Mouse (Mus musculus) embryonic facial prominence, embryonic 10.5 days (tissue): ENCODE measurements around the gene Atp5b. TPM values are rescaled to one million over a fixed set of nuclear protein-coding genes. Genes with fewer than 3 reads are reported as not detected.

Experiments
- DNase-seq: peaks from one replicate; pipeline ENCODE4 v3.0.0-alpha.2; 2017; ENCODE audit warnings: low spot score
- H3K27ac ChIP-seq: fragments of 300-500 bp; sonication (generic); replicated peaks from 2 replicates; pipeline ENCODE4 v1.5.1; 2016; ENCODE audit warnings: mild to moderate bottlenecking
- H3K27me3 ChIP-seq: fragments of 300-500 bp; sonication (generic); replicated peaks from 2 replicates; pipeline ENCODE4 v1.6.1; 2016; ENCODE audit warnings: low read depth, mild to moderate bottlenecking; ENCODE audit not compliant: poor library complexity, severe bottlenecking
- H3K36me3 ChIP-seq: fragments of 300-500 bp; sonication (generic); replicated peaks from 2 replicates; pipeline ENCODE4 v1.6.1; 2016; ENCODE audit warnings: mild to moderate bottlenecking, moderate library complexity
- H3K4me1 ChIP-seq: fragments of 300-500 bp; sonication (generic); 2 replicates; pipeline ENCODE4 v1.6.1; 2016
- H3K4me3 ChIP-seq: fragments of 300-500 bp; sonication (generic); 2 replicates; pipeline ENCODE4 v1.5.1; 2016; ENCODE audit warnings: mild to moderate bottlenecking, moderate library complexity
- H3K9me3 ChIP-seq: fragments of 300-500 bp; sonication (generic); 2 replicates; pipeline ENCODE4 v1.6.1; 2016; ENCODE audit warnings: mild to moderate bottlenecking
- WGBS: fragments of 180-500 bp; shearing (Covaris S2); methylation state at CpG from one replicate; pipeline ENCODE4 v1.1.7; 2016; 5-methylcytosine and 5-hydroxymethylcytosine counted together
- microRNA counts: library from miRNA; unstranded; fragments of <30 nt; microRNA quantifications from one replicate; lab custom pipeline; 2017
- microRNA-seq: library from miRNA; unstranded; fragments of <30 nt; microRNA quantifications from one replicate; pipeline ENCODE4, GENCODE M21; 2017
- polyA plus RNA-seq: library from polyadenylated mRNA; unstranded; fragments of >200 nt; fragmentation: Nextera tagmentation; extraction: Ambion mirVana; gene quantifications from 2 replicates; pipeline ENCODE4 v1.2.1, GENCODE M21; 2016

The Atp5b gene
- polyA plus RNA-seq, 1 experiment from 2014 or later, result 2,197 TPM

DNA sequence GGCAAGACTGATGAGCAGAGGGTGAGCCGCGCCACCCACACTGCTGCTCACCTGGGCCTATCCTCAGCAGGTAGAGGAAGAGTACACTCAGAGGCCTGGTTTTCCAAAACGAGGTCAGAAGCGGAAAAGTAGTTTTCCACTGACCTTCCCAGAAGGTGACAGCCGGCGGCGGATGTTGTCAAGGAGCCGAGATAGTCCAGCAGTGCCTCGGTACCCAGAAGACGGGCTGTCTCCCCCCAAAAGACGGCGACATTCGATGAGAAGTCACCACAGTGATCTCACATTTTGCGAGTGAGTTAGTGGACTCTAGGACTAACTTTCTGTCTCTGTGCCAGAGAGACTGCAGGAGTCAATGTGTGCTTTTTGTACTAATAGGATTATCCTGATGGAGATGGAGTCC is 42.9 kb downstream of the Atp5b start:
- 94% methylated on average over 14 of the region's 14 CpGs for WGBS
- DNase-seq, result no peak
- H3K36me3 ChIP-seq, result peaks cover 95% of the 10 kb centered on the region

GRCm38 (mm10) chr10:128127497-128127896 is 44.4 kb downstream of the Atp5b start:
- H3K36me3 ChIP-seq, result peaks cover 95% of the 10 kb centered on the region
- no peak overlapping the region for H3K27ac ChIP-seq
- DNase-seq, result no peak
- H3K4me3 ChIP-seq, result no peak overlapping the region
- WGBS, result 79% methylated on average over 5 of the region's 5 CpGs
- no peaks in the 10 kb centered on the region for H3K27me3 ChIP-seq
- no peaks in the 10 kb centered on the region for H3K9me3 ChIP-seq
- H3K4me1 ChIP-seq, result no peaks in the 10 kb centered on the region

More for the DNA sequence above, 42.9 kb downstream of the Atp5b start:
- H3K27me3 ChIP-seq, result no peaks in the 10 kb centered on the region
- no peak overlapping the region for H3K4me3 ChIP-seq
- H3K9me3 ChIP-seq, result no peaks in the 10 kb centered on the region
- no peak overlapping the region for H3K27ac ChIP-seq
- no peaks in the 10 kb centered on the region for H3K4me1 ChIP-seq

- Histone ChIP-seq H3K27ac (no peak overlapping the region), H3K4me3 (no peak overlapping the region), H3K36me3 (peaks cover 95% of the 10 kb centered on the region), H3K27me3 (no peaks in the 10 kb centered on the region), H3K4me1 (no peaks in the 10 kb centered on the region), H3K9me3 (no peaks in the 10 kb centered on the region)
- WGBS, result 87% methylated on average over 8 of the region's 8 CpGs
- DNase-seq, result no peak
These were observed 45.1 kb downstream of the Atp5b start for GRCm38 (mm10) chr10:128128143-128128542.

DNA sequence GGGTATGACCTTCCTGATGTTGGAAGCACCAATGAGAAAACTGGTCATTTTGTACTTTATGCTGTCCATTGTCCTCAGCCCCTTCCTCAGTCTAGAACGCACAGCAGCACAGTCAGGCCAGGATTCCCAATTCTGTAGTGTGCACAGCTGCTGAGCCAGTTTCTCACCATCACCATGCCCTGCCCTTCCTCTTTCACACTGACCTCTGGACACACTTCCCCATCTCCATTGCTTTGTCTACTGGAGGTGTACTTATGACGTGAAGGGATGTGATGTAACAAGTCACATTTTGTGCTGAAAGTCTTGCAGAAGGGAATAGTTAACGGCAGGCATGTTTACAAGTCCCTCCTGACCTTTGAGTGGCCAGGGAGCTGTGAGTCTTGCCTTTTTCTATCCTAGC is 48.2 kb downstream of the Atp5b start:
- Histone ChIP-seq H3K27ac (no peak overlapping the region), H3K36me3 (peaks cover 91% of the 10 kb centered on the region), H3K4me1 (no peaks in the 10 kb centered on the region), H3K4me3 (no peak overlapping the region), H3K27me3 (no peaks in the 10 kb centered on the region), H3K9me3 (no peaks in the 10 kb centered on the region)
- DNase-seq, result no peak
- 79% methylated on average over 3 of the region's 3 CpGs for WGBS

DNA sequence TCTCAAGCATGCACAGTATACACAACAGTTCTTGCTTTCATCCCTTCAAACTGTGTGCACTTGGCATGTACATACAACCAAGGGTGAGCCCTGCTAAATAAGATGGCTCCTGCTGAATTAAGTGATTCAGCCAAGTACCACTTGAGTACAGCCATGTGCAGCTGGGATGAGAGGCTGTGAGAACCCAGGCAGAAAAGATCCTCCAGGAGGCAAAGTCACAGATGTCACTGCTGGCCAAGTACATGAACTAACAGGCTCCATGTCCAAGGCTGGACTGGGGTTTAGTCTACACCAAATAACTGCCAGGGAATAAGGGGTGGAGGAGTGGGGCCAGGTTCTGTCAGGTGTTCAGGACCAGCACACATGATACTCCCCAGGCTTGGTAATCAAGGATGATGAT is 48.7 kb downstream of the Atp5b start:
- Histone ChIP-seq H3K27ac (no peak overlapping the region), H3K27me3 (no peaks in the 10 kb centered on the region), H3K9me3 (no peaks in the 10 kb centered on the region), H3K4me3 (no peak overlapping the region), H3K4me1 (no peaks in the 10 kb centered on the region), H3K36me3 (peaks cover 85% of the 10 kb centered on the region)
- no peak for DNase-seq

DNA sequence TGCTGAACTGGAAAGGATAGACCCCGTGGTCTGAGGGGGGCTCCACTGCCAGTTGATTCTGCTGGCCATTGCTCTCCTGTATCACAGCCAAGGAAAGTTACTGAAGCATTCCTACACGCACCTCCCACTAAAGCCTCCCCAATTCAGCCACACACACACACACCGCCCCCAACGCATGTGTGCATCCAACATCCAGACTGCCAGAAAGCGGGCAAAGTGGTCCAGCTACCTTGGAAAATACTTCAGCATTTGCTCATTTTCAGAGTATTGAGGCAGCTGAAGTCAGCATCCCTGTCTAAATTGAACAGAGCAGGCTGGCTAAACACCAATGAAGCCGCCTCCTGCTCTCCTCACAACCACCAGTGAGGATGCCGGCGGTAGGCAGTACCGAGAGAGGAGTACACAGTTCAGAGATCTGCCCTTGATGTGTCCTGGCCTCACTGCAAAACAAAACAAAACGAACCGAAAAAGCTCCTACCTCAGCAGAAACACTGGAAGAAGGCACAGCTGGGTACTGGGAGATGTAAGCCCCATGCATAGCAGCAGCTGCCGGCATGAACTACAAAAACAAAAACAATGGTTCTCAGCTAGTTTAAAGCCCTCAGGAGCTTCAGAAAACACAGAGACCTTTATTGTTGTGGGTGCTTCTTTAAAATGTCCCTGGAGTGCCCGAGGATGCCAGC is 50.7 kb downstream of the Atp5b start:
- H3K4me3 ChIP-seq, result no peak overlapping the region
- no peaks in the 10 kb centered on the region for H3K4me1 ChIP-seq
- no peak for DNase-seq
- H3K27ac ChIP-seq, result no peak overlapping the region; the same call in 1 of the 2 replicates
- H3K9me3 ChIP-seq, result no peaks in the 10 kb centered on the region
- peaks cover 84% of the 10 kb centered on the region for H3K36me3 ChIP-seq
- 42% methylated on average over 13 of the region's 13 CpGs for WGBS
- no peaks in the 10 kb centered on the region for H3K27me3 ChIP-seq

- no peaks in the 10 kb centered on the region for H3K27me3 ChIP-seq
- 89% methylated on average over 6 of the region's 6 CpGs for WGBS
- no peak overlapping the region for H3K27ac ChIP-seq
- no peak for DNase-seq
- peaks cover 87% of the 10 kb centered on the region for H3K36me3 ChIP-seq
- no peaks in the 10 kb centered on the region for H3K9me3 ChIP-seq
- H3K4me1 ChIP-seq, result no peaks in the 10 kb centered on the region
- no peak overlapping the region for H3K4me3 ChIP-seq
These were observed 52.3 kb downstream of the Atp5b start for GRCm38 (mm10) chr10:128135374-128135773.

MicroRNAs encoded within 50 kb of the gene (microRNA counts, 519-probe panel; counts per million panel counts)
- microRNA mmu-miR-677 (lab: Ali Mortazavi, UCI), result 188 counts per million, percentile 57 among the panel's probes with 10 or more counts

Small RNA genes lying within 50 kb of the gene (microRNA-seq; reads per million reads assigned to microRNA genes)
- 38.7 reads per million, percentile 39 among the genes with 10 or more reads in this experiment for gene Mir677

Other genes with a start within 250 kb of the Atp5b start
- not detected in 2 replicates for gene Rdh19, start 233.3 kb upstream of the Atp5b start, polyA plus RNA-seq
- gene Rdh16f2, start 216.8 kb upstream of the Atp5b start, polyA plus RNA-seq, result not detected in 2 replicates
- gene Rdh7, start 194.5 kb upstream of the Atp5b start, polyA plus RNA-seq, result not detected in 2 replicates
- gene Sdr9c7, start 184.8 kb upstream of the Atp5b start, polyA plus RNA-seq, result not detected in 2 replicates
- not detected in 2 replicates for gene Hsd17b6, start 75.7 kb upstream of the Atp5b start, polyA plus RNA-seq
- 106 and 111 TPM in 2 replicates for gene Prim1, start 68.1 kb upstream of the Atp5b start, polyA plus RNA-seq
- 907 and 927 TPM in 2 replicates for gene Naca, start 47.7 kb upstream of the Atp5b start, polyA plus RNA-seq
- gene Ptges3, start 24.3 kb upstream of the Atp5b start, polyA plus RNA-seq, result 711 and 729 TPM in 2 replicates
- gene Baz2a, start 8.3 kb downstream of the Atp5b start, polyA plus RNA-seq, result 14.7 and 17.5 TPM in 2 replicates
- gene Rbms2, start 97.0 kb downstream of the Atp5b start, polyA plus RNA-seq, result 27.9 and 31.0 TPM in 2 replicates
- 1.4 and 1.5 TPM in 2 replicates for gene Gls2, start 111.2 kb downstream of the Atp5b start, polyA plus RNA-seq
- 31.3 and 31.8 TPM in 2 replicates for gene Spryd4, start 128.5 kb downstream of the Atp5b start, polyA plus RNA-seq
- not detected in 2 replicates for gene Mip, start 142.6 kb downstream of the Atp5b start, polyA plus RNA-seq
- 95.9 and 103 TPM in 2 replicates for gene Timeless, start 148.8 kb downstream of the Atp5b start, polyA plus RNA-seq
- 0.49 and 0.69 TPM in 2 replicates for gene Apon, start 170.8 kb downstream of the Atp5b start, polyA plus RNA-seq
- 0.11 TPM in 1 of 2 replicates, not detected in the other for gene Apof, start 185.4 kb downstream of the Atp5b start, polyA plus RNA-seq
- gene Stat2, start 187.3 kb downstream of the Atp5b start, polyA plus RNA-seq, result 14.3 and 15.3 TPM in 2 replicates
- gene Il23a, start 215.5 kb downstream of the Atp5b start, polyA plus RNA-seq, result 0.13 TPM in 1 of 2 replicates, not detected in the other
- gene Pan2, start 220.1 kb downstream of the Atp5b start, polyA plus RNA-seq, result 42.9 and 43.3 TPM in 2 replicates
- gene Cnpy2, start 239.2 kb downstream of the Atp5b start, polyA plus RNA-seq, result 273 and 305 TPM in 2 replicates